Mouse (Mus musculus) frontal cortex, postnatal 36 days (tissue): ENCODE data around the gene Sgo1.

Source experiments
- DNase-seq, 2 experiments: peaks; one replicate each; pipeline ENCODE4 v3.0.0; 2022; ENCODE audit warnings: low spot score in 2 of 2

Gene Sgo1

GRCm38 (mm10) chr17:53650251-53650661, 38.9 kb downstream of the Sgo1 start:
- no peak for DNase-seq

DNA sequence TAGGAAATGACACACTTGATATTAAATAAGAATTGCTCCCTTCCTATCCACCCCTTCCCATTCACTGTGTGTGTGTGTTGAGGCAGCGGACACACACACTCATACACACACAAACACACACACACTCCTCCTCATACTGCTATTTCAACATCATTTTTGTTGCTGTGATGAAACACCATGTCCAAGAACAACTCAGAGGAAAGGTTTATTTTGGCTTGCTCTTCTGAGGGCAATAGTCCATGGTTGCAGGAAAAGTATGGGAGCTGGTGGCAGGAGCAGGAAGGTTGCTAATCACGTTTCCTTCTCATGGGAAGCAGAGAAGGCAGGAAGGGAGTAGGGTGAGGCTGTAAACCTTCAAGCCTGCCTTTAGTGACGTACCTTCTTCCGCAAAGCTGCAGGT, 45.8 kb downstream of the Sgo1 start:
- DNase-seq: no peak

- DNase-seq: no peak
These were observed 57.8 kb downstream of the Sgo1 start for GRCm38 (mm10) chr17:53631344-53631743.

- DNase-seq: no peak
These were observed 61.0 kb downstream of the Sgo1 start for GRCm38 (mm10) chr17:53628131-53628530.

DNA sequence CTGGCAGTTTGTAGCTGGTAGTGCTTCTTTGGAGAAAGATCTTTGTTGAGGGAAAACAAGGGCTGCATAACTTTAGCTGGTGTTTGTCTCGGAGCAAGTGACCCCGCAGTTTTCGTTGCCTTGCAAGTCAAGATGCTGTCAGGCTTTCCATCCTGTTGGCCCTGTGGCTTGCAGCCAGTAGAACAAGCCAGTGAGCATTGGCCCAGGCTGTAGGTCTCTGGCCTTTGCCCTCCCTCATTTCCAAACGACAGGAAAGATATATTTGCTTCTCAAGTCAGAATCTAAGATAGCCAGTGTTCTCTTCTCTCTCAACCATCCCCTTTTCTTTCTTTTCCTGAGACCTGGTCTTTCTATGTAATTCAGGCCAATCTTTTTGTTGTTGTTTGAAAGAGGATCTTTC, 61.6 kb downstream of the Sgo1 start:
- DNase-seq: no peak

- DNase-seq: no peak
These were observed 63.0 kb downstream of the Sgo1 start for GRCm38 (mm10) chr17:53626160-53626559.
